Mouse (Mus musculus): ENCODE measurements at regions not wholly inside any gene's neighbourhood (a gene's known extent, or its start where the extent isn't known, plus 50 kb on each side); places are given as distances from the start of the nearest gene placed in this dataset.
A peak's percentile ranks its signal among the peaks of the same experiment; 100 is the strongest.

GRCm38 (mm10) chr3:143710805-143711469 lies 494.1 kb downstream of the Lmo4 start:
- no peak for DNase-seq (ENCODE audit: low spot score)

DNA sequence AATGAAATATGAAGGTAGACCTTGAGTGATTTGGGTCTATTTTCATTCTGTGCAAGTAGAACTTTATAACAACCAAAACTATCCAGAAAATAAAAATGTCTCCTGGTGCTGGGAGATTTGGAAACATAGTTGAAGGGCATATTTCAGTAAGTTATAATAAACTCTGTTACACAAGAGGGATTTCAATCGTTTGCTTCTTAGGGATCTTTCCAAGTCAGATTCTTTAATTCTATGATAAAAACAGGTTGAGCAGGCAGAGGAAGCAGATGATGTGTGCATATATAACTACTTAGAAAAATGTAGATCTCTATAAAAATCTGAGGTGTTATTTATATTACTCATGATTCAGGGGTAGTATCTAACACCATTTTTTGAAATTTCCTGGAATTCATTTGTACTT lies 498.3 kb downstream of the Lmo4 start:
- no peak for DNase-seq (ENCODE audit: low spot score)

- DNase-seq (ENCODE audit: low spot score): no peak
These were observed 510.2 kb downstream of the Lmo4 start for GRCm38 (mm10) chr3:143694817-143695216.

DNA sequence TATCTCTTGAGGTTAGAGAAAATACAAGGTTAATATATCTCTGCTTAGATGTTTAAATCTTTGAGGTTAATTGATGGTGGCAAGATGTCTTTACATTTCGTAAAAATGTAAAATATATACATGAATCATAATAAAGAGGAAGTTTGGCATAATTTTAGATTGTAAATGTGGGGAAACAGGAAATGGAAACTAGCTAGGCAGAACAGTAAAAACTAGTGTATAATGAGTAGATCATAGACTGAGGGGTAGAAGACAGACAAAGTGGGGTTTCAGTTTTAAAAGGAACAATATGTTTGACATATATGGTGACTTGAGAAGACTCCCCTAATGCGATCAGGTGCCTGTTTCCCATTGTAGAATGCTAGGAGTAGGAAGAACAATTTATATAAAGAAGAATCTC lies 519.3 kb downstream of the Lmo4 start:
- no peak for DNase-seq (ENCODE audit: low spot score)

GRCm38 (mm10) chr3:143678186-143678585 lies 526.8 kb downstream of the Lmo4 start:
- DNase-seq (ENCODE audit: low spot score): no peak

GRCm38 (mm10) chr3:143674855-143675254 lies 530.2 kb downstream of the Lmo4 start:
- DNase-seq (ENCODE audit: low spot score): no peak

GRCm38 (mm10) chr3:143674446-143674845 lies 530.6 kb downstream of the Lmo4 start:
- DNase-seq (ENCODE audit: low spot score): no peak

GRCm38 (mm10) chr3:143662041-143662685 lies 542.9 kb downstream of the Lmo4 start:
- DNase-seq (ENCODE audit: low spot score): no peak

- DNase-seq (ENCODE audit: low spot score): no peak
These were observed 545.5 kb downstream of the Lmo4 start for GRCm38 (mm10) chr3:143659421-143659978.

- no peak for DNase-seq (ENCODE audit: low spot score)
These were observed 557.8 kb downstream of the Lmo4 start for GRCm38 (mm10) chr3:143647237-143647636.

- DNase-seq (ENCODE audit: low spot score): no peak
These were observed 558.2 kb downstream of the Lmo4 start for GRCm38 (mm10) chr3:143646836-143647235.

DNA sequence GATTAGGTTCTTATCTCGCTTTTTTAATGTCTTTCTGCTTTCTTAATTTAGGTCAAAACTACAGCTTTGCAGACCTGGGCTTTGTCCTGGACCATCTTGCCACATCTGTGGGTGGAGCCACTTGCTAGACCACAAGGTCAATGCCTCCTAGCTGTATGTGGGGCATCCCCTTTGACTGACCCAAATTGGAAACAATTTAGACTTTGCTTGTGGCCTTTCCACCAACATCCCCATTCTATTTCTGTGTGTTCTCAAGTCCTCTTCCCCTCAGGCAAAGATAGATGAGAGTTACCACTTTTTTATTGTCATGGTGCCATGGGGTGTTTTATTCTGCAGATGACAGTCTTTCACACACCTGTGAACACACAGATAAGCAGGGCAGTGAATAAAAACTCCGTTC lies 572.0 kb downstream of the Lmo4 start:
- DNase-seq (ENCODE audit: low spot score): peak; percentile 48

DNA sequence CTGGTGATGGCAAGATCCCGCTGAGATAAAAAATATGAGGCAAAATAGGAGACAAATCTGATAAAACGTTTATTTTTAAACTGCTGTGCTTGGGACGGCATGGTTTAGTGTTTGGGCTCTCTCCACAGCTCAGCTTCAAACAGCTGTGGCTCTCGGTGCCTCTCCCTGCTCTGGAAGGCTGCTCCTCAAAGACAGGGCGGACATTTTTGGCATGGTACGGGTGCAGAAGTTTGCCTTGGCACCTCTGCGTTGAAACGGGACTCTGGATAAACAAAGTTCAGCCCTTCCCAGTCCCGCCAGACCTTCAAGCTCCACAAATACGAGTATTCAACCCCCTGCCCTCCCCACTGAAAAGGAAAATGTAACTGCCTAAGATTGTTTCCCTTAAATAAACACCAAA lies 573.8 kb downstream of the Lmo4 start:
- DNase-seq (ENCODE audit: low spot score): no peak

- no peak for DNase-seq (ENCODE audit: low spot score)
These were observed 580.1 kb downstream of the Lmo4 start for GRCm38 (mm10) chr3:143624906-143625305.

GRCm38 (mm10) chr3:143622275-143622674 lies 582.7 kb downstream of the Lmo4 start:
- no peak for DNase-seq (ENCODE audit: low spot score)

DNA sequence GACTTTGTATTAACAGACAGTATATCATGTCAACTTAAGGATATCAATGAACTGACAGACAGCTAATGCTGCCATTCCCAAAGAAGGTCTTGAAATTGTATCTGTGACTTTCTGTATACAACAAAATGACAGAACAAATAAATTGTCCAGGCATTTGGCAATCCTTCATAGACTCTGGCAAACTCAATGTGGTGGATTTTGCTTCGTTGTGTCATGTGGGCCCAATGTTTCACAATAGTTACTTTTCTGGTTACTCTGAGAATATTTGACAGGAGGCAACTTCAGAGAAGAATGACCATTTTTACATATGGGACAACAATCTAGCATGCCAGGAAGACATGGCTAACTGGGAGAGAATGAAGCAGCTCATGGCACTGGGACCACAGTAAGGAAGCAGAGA lies 585.9 kb downstream of the Lmo4 start:
- no peak for DNase-seq (ENCODE audit: low spot score)

- DNase-seq (ENCODE audit: low spot score): no peak
These were observed 590.1 kb downstream of the Lmo4 start for GRCm38 (mm10) chr3:143614895-143615294.

- DNase-seq (ENCODE audit: low spot score): no peak
These were observed 591.0 kb downstream of the Lmo4 start for GRCm38 (mm10) chr3:143614004-143614403.

DNA sequence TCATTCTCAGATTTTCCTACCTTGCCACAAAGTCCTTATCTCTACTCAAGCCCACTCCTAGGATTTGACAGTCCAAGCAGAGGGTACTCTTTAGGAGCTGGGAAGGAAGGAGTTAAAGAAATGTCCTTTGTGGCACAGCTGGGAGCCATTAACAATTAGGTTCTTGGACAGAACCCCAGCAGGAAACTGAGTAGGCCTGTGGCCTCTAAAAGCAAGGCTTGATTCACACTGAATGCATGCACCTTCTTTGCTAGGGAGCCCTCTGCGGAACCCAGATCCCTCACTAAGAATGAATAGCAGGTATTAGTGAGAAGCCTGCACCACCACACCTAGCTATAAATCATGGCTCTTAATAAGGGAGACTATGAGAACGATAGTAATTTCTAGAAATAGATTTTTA lies 595.3 kb downstream of the Lmo4 start:
- DNase-seq (ENCODE audit: low spot score): no peak

- no peak for DNase-seq (ENCODE audit: low spot score)
These were observed 605.9 kb downstream of the Lmo4 start for GRCm38 (mm10) chr3:143599120-143599519.

DNA sequence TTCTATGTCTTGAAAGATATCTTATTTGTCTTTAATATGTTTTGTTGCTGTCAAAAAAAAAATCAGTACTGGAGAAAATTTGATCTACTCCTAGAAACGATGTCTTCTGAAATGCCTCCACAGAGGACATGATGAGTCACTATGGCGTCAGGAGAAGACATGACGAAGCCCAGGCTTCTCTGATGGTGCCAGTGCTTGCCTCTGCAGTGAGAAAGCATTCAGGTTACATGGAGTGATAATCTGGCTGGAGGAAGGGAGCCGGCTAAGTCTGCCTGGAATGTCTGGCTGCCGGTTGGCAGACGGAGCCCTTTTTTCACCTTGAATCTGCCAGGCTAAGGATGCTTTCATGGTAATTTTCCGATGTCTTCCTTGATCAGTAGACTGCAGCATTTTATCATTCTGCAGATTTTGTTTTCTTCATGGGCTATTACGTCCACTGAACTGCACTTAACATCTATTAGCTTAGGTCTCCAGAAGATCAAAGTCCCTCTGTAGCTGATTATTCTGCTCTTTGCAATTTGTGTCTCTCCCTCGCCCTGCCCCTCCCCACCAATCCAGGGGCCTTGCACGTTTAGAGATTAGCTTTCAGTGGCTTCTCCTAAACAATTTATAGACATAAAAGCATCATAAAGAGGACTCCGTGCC lies 607.9 kb downstream of the Lmo4 start:
- no peak for DNase-seq (ENCODE audit: low spot score)

DNA sequence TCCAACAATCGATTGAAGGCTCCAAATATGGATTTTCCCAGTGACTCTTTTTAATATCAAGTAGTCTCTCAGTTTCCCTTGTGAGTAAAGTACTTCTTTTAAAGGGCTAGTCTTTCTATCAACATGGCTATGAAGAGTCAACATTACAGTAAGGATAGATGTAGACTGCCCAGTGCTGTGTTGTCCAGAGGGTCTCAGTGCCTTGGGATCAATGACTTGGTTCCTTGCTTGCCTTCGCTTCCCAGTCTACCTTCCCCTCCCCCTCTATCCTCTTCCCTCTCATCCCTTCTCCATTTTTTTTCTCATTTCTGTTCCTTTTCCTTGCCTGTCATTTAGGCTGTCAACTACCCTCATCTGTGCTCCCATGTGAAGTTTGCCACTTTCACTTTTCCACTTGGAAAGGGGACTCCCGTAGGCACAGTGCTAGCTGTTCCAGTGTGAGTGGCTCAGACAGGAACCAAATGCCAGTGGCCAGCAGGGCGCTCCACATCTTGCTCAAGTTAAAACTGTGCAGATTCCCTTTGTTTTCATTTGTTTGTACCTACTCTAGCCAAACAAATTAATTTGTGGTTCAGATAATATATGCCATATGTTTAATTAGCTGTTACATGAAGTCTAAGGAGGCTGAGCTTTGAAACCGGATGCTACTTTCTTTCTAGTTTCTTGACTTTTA lies 608.9 kb downstream of the Lmo4 start:
- DNase-seq (ENCODE audit: low spot score): no peak

DNA sequence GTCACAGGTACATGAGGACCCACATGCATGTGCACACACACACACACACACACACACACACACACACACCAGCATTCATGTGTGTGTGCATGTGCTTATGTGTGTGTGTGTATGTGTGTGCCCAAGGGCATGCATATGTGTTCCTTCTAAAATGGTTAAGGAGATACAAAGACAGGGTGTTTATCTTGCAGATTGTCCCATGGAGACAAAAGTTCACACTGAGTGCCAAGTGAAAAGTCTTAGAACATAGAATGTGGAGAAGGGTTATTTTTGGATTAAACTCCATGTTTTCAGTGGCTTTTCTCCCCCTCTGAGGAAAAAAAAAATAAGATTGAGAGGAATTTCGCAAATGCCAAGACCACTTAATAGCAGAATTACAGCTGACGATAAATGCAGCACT lies 609.9 kb downstream of the Lmo4 start:
- no peak for DNase-seq (ENCODE audit: low spot score)
